Mouse (Mus musculus): ENCODE measurements around the gene Gnptab.

DNA sequence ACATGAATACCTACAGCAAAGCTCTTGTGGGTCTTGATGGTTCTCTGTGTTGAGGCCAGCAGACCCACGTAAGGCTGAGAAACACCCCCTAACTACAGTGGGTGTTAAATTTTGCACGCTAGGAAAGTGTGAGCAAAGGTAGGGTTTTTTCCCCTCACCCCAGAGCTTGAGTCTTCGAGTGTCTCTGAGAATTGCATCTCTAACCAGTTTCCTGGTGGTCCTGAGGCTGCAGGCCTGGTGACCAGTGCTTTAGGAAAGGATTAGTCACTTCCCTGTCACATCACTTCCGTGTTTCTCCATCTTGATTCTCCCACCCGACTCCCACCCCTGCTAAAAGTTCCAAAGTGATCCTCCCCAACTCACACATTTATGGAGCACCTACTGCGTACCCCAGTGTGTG is 25.3 kb downstream of the Gnptab start:
- no peak for TF ChIP-seq CTCF (IDR thresholded peaks at IDR 0.05; ENCODE audit: borderline replicate concordance, insufficient read depth, low read depth, low read length)
- no peak for TF ChIP-seq POLR2A (IDR thresholded peaks at IDR 0.05; ENCODE audit: borderline replicate concordance, insufficient read depth, low read length)

Data from cerebellum, adult 2 months (tissue).